Mouse (Mus musculus) cerebellum, adult 2 months (tissue): Measurements from ENCODE around the gene Dock2. TPM values are rescaled to one million over a fixed set of nuclear protein-coding genes. Genes with fewer than 3 reads are reported as not detected.
"Not testable (repeated sequence)": the region's sequence is repeated elsewhere in the genome, so short reads cannot be mapped to it uniquely, and the experiment has no call there.

Experiments used
- DNase-seq, 2 experiments: peaks; one replicate each; pipeline ENCODE4 v3.0.0; 2021
- H3K27ac ChIP-seq: fragments of 200-500 bp; 2 replicates; pipeline ENCODE4 v1.5.1; 2012; ENCODE audit warnings: low read length, control low read depth, inconsistent platforms; ENCODE audit not compliant: insufficient read depth
- H3K27me3 ChIP-seq: fragments of 200-500 bp; 2 replicates; pipeline ENCODE4 v1.6.1; 2012; ENCODE audit warnings: inconsistent platforms, mild to moderate bottlenecking, low read length, moderate library complexity; ENCODE audit not compliant: control insufficient read depth, insufficient read depth
- H3K4me1 ChIP-seq: fragments of 200-500 bp; 2 replicates; pipeline ENCODE4 v1.6.1; 2011; ENCODE audit warnings: low read length; ENCODE audit not compliant: control insufficient read depth, insufficient read depth
- H3K4me3 ChIP-seq: fragments of 200-500 bp; replicated peaks from 2 replicates; pipeline ENCODE3; 2011; ENCODE audit warnings: mild to moderate bottlenecking, low read depth, low read length, control low read depth; ENCODE audit not compliant: insufficient read depth
- CTCF ChIP-seq: fragments of 200-500 bp; IDR thresholded peaks from 2 replicates; pipeline ENCODE4 v1.5.1; 2011; ENCODE audit warnings: low read depth, mild to moderate bottlenecking, control low read depth, low read length, moderate library complexity, borderline replicate concordance; ENCODE audit not compliant: insufficient read depth
- POLR2A ChIP-seq: fragments of 200-500 bp; IDR thresholded peaks from 2 replicates; pipeline ENCODE4 v1.6.1; 2011; ENCODE audit warnings: low read length, control low read depth, borderline replicate concordance; ENCODE audit not compliant: insufficient read depth
- WGBS: fragments of 180-500 bp; shearing (Covaris S2); methylation state at CpG from one replicate; pipeline ENCODE4 v1.1.7; 2018; 5-methylcytosine and 5-hydroxymethylcytosine counted together
- polyA plus RNA-seq: library from polyadenylated mRNA; depleted of rRNA; stranded (reverse); fragments of >200 nt; gene quantifications from 2 replicates; pipeline ENCODE4 v1.2.3, GENCODE M21; 2012; rRNA removed

Dock2 gene
- 0.54 and 0.69 TPM in 2 replicates for polyA plus RNA-seq

- no peaks in the 10 kb centered on the region for H3K4me1 ChIP-seq
- H3K27me3 ChIP-seq: no peaks in the 10 kb centered on the region
- H3K27ac ChIP-seq: no peak within 1 kb of the TSS
- no peak for TF ChIP-seq CTCF
- no peak for TF ChIP-seq POLR2A
- WGBS: 91% methylated on average over 12 of the region's 12 CpGs
- H3K4me3 ChIP-seq: no peak within 1 kb of the TSS
- no peak for DNase-seq
These were observed at the start of gene Dock2 for GRCm38 (mm10) chr11:34783587-34784043. Gene Dock2, minus strand, starts transcription at chr11:34783892.

DNA sequence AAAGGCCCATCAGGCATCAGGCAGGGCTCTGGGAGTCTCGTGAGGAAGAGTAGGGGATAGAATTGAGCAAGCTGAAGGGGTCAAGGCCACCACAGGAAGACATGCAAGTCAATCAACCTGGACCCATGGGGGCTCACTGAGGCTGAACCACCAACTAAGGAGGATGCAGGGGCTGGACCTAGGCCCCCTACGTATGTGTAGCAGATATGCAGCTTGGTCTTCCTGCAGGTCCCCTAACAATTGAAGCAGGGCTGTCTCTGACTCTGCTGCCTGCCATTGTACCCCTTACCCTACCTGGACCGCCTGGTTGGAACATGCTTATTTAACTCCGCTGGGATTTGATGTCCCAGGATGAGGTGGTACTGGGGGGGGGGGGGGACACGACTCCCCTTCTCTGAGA is 49.0 kb upstream of the Dock2 start:
- 2% methylated on average over 5 of the region's 5 CpGs for WGBS
- H3K27ac ChIP-seq: no peak overlapping the region
- TF ChIP-seq POLR2A (no peak), CTCF (no peak)
- no peaks in the 10 kb centered on the region for H3K27me3 ChIP-seq
- H3K4me3 ChIP-seq: no peak overlapping the region
- DNase-seq: no peak
- no peaks in the 10 kb centered on the region; the same call in 1 of the 2 replicates for H3K4me1 ChIP-seq

DNA sequence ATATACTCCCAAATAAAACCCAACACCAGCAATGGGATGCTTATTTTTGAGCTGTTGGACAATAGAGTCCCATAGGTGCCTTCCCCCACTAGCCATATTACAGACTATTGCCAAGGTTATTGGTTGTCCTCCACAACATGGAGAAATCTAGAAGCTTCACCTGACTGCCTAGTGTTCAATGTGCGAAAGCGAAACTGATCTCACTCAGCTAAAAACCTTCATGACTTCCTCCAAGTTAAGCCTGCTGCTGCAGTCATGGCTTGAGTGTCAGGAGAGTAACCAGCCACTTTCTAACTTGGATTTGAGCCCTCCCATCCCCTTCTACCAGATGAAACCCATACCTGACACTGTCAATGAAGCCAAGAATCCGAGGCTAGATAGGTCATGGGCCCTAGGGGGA is 44.1 kb upstream of the Dock2 start:
- 93% methylated on average over 3 of the region's 3 CpGs for WGBS
- Histone ChIP-seq H3K4me1 (no peaks in the 10 kb centered on the region), H3K27ac (no peak overlapping the region), H3K4me3 (no peak overlapping the region), H3K27me3 (no peaks in the 10 kb centered on the region)
- DNase-seq: no peak
- TF ChIP-seq POLR2A: no peak

- WGBS: 87% methylated on average over 2 of the region's 2 CpGs
- H3K27ac ChIP-seq: no peak overlapping the region
- no peaks in the 10 kb centered on the region for H3K27me3 ChIP-seq
- H3K4me1 ChIP-seq: no peaks in the 10 kb centered on the region
- TF ChIP-seq CTCF (no peak), POLR2A (no peak)
- no peak overlapping the region for H3K4me3 ChIP-seq
- DNase-seq: no peak
These were observed 43.2 kb upstream of the Dock2 start for GRCm38 (mm10) chr11:34826940-34827339.

- no peak overlapping the region for H3K4me3 ChIP-seq
- TF ChIP-seq POLR2A: no peak
- TF ChIP-seq CTCF: no peak
- no peaks in the 10 kb centered on the region for H3K27me3 ChIP-seq
- no peaks in the 10 kb centered on the region for H3K4me1 ChIP-seq
- no peak for DNase-seq
- no peak overlapping the region for H3K27ac ChIP-seq
- 96% methylated on average over 4 of the region's 4 CpGs for WGBS
These were observed 41.1 kb upstream of the Dock2 start for GRCm38 (mm10) chr11:34824791-34825190.

GRCm38 (mm10) chr11:34814767-34815166 is 31.1 kb upstream of the Dock2 start:
- Histone ChIP-seq H3K27me3 (no peaks in the 10 kb centered on the region), H3K27ac (no peak overlapping the region), H3K4me3 (no peak overlapping the region), H3K4me1 (no peaks in the 10 kb centered on the region)
- TF ChIP-seq POLR2A (no peak), CTCF (no peak)
- WGBS: 3% methylated on average over 2 of the region's 2 CpGs
- no peak for DNase-seq

DNA sequence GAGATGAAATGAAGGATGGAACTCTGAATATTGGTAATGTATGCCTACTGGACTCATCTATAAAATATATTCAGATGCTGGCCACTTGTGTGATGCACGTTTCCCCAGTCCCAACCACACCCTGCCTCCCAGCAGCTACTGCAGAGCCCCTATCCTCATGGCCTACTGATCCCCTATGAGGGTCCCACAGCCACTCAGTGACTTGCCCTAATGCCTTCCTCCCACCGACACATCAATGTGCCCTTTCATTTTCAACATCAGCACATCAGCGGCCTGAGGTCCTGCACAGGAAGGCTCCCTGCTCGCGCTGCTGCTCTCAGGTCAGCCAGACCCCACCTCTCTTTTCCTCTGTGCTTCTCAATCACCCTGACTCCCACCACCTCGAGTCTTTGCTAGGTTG is 30.6 kb upstream of the Dock2 start:
- Histone ChIP-seq H3K4me3 (no peak overlapping the region), H3K4me1 (no peaks in the 10 kb centered on the region), H3K27ac (no peak overlapping the region), H3K27me3 (no peaks in the 10 kb centered on the region)
- no peak for DNase-seq
- 85% methylated on average over 6 of the region's 6 CpGs for WGBS
- TF ChIP-seq CTCF: no peak
- no peak for TF ChIP-seq POLR2A

GRCm38 (mm10) chr11:34805026-34805425 is 21.3 kb upstream of the Dock2 start:
- not testable (repeated sequence) for H3K4me1 ChIP-seq, H3K27ac ChIP-seq, DNase-seq, H3K27me3 ChIP-seq, H3K4me3 ChIP-seq
- WGBS: 47% methylated on average over 4 of the region's 4 CpGs

DNA sequence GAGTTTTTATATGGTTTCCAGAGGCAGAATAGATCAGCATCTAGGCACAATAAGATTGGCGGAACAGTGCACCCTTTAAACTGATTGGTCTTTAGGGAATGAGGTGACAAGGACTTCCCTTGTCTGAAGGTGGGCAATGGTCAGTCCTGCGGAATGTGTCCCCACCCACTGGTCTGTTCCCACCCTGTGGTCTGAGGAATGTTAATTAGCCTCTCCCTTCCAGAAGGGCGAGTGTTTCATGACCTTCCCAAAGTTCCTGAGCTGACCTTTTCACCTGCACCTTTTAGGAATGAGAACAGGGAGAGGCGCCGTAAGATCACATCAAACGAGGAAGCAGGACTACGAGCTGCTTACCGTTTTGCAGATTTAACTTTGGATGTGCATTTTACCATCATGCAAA is 14.4 kb upstream of the Dock2 start:
- H3K4me3 ChIP-seq, H3K27me3 ChIP-seq, H3K27ac ChIP-seq, H3K4me1 ChIP-seq, DNase-seq: not testable (repeated sequence)
- 79% methylated on average over 8 of the region's 8 CpGs for WGBS
